Mouse (Mus musculus) forebrain, embryonic 11.5 days (tissue): ENCODE measurements around the gene Adam19. TPM values are rescaled to one million over a fixed set of nuclear protein-coding genes. Genes with fewer than 3 reads are reported as not detected.

ENCODE experiments used
- ATAC-seq: fragments of 200-750 bp; cut with Nextera tagmentation; replicated peaks from 2 replicates; pipeline ENCODE4 v1.8.0; 2017; ENCODE audit warnings: moderate TSS enrichment; ENCODE audit not compliant: low FRiP score
- DNase-seq: peaks from one replicate; pipeline ENCODE4 v3.0.0-alpha.2; 2017; ENCODE audit warnings: low spot score
- H3K27ac ChIP-seq: fragments of 300-500 bp; sonication (generic); 2 replicates; pipeline ENCODE4 v1.5.1; 2014; ENCODE audit warnings: low read depth, low read length
- H3K27me3 ChIP-seq: fragments of 300-500 bp; sonication (generic); 2 replicates; pipeline ENCODE4 v1.6.1; 2014; ENCODE audit warnings: mild to moderate bottlenecking, low read length, mixed read lengths; ENCODE audit not compliant: control insufficient read depth, insufficient read depth
- H3K36me3 ChIP-seq: fragments of 300-500 bp; sonication (generic); 2 replicates; pipeline ENCODE4 v1.6.1; 2014; ENCODE audit warnings: mild to moderate bottlenecking, low read length, moderate library complexity, mixed read lengths; ENCODE audit not compliant: control insufficient read depth, insufficient read depth
- H3K4me1 ChIP-seq: fragments of 300-500 bp; sonication (generic); replicated peaks from 2 replicates; pipeline ENCODE4 v1.6.1; 2014; ENCODE audit warnings: low read length, mixed read lengths; ENCODE audit not compliant: control insufficient read depth, insufficient read depth
- H3K4me2 ChIP-seq: fragments of 300-500 bp; sonication (generic); 2 replicates; pipeline ENCODE4 v1.6.1; 2014; ENCODE audit warnings: low read depth, mild to moderate bottlenecking, low read length, moderate library complexity, mixed read lengths; ENCODE audit not compliant: severe bottlenecking
- H3K4me3 ChIP-seq: fragments of 300-500 bp; sonication (generic); 2 replicates; pipeline ENCODE4 v1.5.1; 2014; ENCODE audit warnings: low read depth, low read length
- H3K9ac ChIP-seq: fragments of 300-500 bp; sonication (generic); 2 replicates; pipeline ENCODE4 v1.6.1; 2014; ENCODE audit warnings: low read length
- H3K9me3 ChIP-seq: fragments of 300-500 bp; sonication (generic); 2 replicates; pipeline ENCODE4 v1.6.1; 2016; ENCODE audit warnings: low read length, mixed read lengths; ENCODE audit not compliant: control insufficient read depth
- WGBS: fragments of 180-500 bp; shearing (Covaris S2); extraction: QIAGEN DNeasy Blood & Tissue Kit; methylation state at CpG from one replicate; pipeline ENCODE4 v1.1.7; 2014; 5-methylcytosine and 5-hydroxymethylcytosine counted together
- polyA plus RNA-seq: library from polyadenylated mRNA; unstranded; fragments of >200 nt; fragmentation: Nextera tagmentation; extraction: Ambion mirVana; gene quantifications from 2 replicates; pipeline ENCODE4 v1.2.1, GENCODE M21; 2014

Gene Adam19
- polyA plus RNA-seq, 1 experiment from 2014 or later = 7.9 TPM

GRCm38 (mm10) chr11:46068756-46069407, 13.1 kb downstream of the Adam19 start:
- no peaks in the 10 kb centered on the region for H3K27me3 ChIP-seq
- H3K27ac ChIP-seq = no peak overlapping the region; the same call in 1 of the 2 replicates
- no peak overlapping the region for H3K9ac ChIP-seq
- WGBS = 32% methylated on average over 12 of the region's 12 CpGs
- no peak overlapping the region for H3K4me2 ChIP-seq
- ATAC-seq (no peak), DNase-seq (no peak)
- no peak overlapping the region for H3K4me3 ChIP-seq
- H3K9me3 ChIP-seq = no peaks in the 10 kb centered on the region
- no peaks in the 10 kb centered on the region for H3K36me3 ChIP-seq
- H3K4me1 ChIP-seq = no peaks in the 10 kb centered on the region

GRCm38 (mm10) chr11:46069408-46070003, 13.7 kb downstream of the Adam19 start:
- H3K4me3 ChIP-seq = no peak overlapping the region
- ATAC-seq (no peak), DNase-seq (no peak)
- no peak overlapping the region for H3K4me2 ChIP-seq
- no peaks in the 10 kb centered on the region for H3K9me3 ChIP-seq
- no peaks in the 10 kb centered on the region for H3K36me3 ChIP-seq
- H3K27ac ChIP-seq = no peak overlapping the region
- no peaks in the 10 kb centered on the region for H3K4me1 ChIP-seq
- no peaks in the 10 kb centered on the region for H3K27me3 ChIP-seq
- H3K9ac ChIP-seq = no peak overlapping the region
- 26% methylated on average over 17 of the region's 17 CpGs for WGBS

DNA sequence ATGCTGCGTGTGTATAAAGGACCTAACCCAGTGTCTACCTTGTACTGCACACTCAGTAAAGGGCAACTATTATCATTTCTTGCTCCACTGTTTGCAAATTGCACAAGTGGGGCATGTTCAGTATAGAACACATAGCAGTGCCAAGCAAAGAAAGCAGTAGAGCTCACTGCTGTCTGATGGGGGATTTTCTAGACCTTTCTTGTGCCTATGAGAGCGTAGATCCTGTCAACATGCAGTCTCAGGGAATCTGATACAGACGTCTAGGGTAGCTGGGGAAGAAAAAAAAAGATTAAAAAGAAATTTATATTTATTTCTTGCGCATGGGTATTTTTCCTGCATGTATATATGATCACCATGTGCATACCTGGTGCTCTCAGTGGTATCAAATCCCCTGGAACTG, 14.4 kb downstream of the Adam19 start:
- no peak overlapping the region for H3K27ac ChIP-seq
- H3K9me3 ChIP-seq = no peaks in the 10 kb centered on the region
- H3K4me2 ChIP-seq = no peak overlapping the region
- H3K36me3 ChIP-seq = no peaks in the 10 kb centered on the region
- WGBS = 87% methylated on average over 4 of the region's 4 CpGs
- no peak for DNase-seq
- no peaks in the 10 kb centered on the region for H3K4me1 ChIP-seq
- no peak overlapping the region for H3K9ac ChIP-seq
- ATAC-seq = no peak
- H3K27me3 ChIP-seq = no peaks in the 10 kb centered on the region
- H3K4me3 ChIP-seq = no peak overlapping the region

DNA sequence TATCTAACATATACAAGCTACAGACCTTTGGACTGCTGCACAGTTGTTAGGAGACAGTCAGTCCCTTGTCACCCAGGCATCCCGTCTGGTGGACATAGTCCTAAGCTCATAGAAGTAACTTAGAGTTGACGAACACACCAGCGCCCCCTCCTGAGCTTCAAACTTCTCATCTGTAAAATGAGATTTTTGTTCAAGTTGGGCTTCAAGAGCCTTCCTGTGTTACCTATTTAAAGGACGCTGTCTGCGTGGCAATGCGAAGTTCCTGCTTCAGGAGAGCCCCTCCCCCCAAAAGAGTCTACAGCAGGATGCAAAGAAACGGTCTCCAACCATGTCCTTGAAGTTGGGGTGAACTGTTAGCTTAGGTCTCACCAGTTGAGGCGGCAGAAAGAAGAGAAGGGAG, 15.0 kb downstream of the Adam19 start:
- no peak overlapping the region for H3K4me2 ChIP-seq
- DNase-seq (no peak), ATAC-seq (no peak)
- no peaks in the 10 kb centered on the region for H3K4me1 ChIP-seq
- no peaks in the 10 kb centered on the region for H3K36me3 ChIP-seq
- H3K9ac ChIP-seq = no peak overlapping the region
- H3K27me3 ChIP-seq = no peaks in the 10 kb centered on the region
- H3K4me3 ChIP-seq = no peak overlapping the region
- H3K27ac ChIP-seq = no peak overlapping the region
- WGBS = 73% methylated on average over 8 of the region's 8 CpGs
- H3K9me3 ChIP-seq = no peaks in the 10 kb centered on the region

- Histone ChIP-seq H3K27ac (no peak overlapping the region), H3K4me1 (no peaks in the 10 kb centered on the region)
- no peak for ATAC-seq
Measured at GRCm38 (mm10) chr11:46072466-46073060, 16.8 kb downstream of the Adam19 start.

GRCm38 (mm10) chr11:46073061-46073849, 17.5 kb downstream of the Adam19 start:
- Histone ChIP-seq H3K4me3 (no peak overlapping the region), H3K27me3 (no peaks in the 10 kb centered on the region), H3K4me1 (no peaks in the 10 kb centered on the region), H3K9me3 (no peaks in the 10 kb centered on the region), H3K4me2 (no peak overlapping the region), H3K36me3 (no peaks in the 10 kb centered on the region), H3K27ac (no peak overlapping the region), H3K9ac (no peak overlapping the region)
- DNase-seq = no peak
- no peak for ATAC-seq
- 80% methylated on average over 15 of the region's 15 CpGs for WGBS

More at GRCm38 (mm10) chr11:46072466-46073060, 16.8 kb downstream of the Adam19 start:
- H3K27me3 ChIP-seq = no peaks in the 10 kb centered on the region
- 69% methylated on average over 8 of the region's 8 CpGs for WGBS
- H3K4me2 ChIP-seq = no peak overlapping the region
- no peak overlapping the region for H3K9ac ChIP-seq
- H3K36me3 ChIP-seq = no peaks in the 10 kb centered on the region
- no peaks in the 10 kb centered on the region for H3K9me3 ChIP-seq
- DNase-seq = no peak
- H3K4me3 ChIP-seq = no peak overlapping the region

DNA sequence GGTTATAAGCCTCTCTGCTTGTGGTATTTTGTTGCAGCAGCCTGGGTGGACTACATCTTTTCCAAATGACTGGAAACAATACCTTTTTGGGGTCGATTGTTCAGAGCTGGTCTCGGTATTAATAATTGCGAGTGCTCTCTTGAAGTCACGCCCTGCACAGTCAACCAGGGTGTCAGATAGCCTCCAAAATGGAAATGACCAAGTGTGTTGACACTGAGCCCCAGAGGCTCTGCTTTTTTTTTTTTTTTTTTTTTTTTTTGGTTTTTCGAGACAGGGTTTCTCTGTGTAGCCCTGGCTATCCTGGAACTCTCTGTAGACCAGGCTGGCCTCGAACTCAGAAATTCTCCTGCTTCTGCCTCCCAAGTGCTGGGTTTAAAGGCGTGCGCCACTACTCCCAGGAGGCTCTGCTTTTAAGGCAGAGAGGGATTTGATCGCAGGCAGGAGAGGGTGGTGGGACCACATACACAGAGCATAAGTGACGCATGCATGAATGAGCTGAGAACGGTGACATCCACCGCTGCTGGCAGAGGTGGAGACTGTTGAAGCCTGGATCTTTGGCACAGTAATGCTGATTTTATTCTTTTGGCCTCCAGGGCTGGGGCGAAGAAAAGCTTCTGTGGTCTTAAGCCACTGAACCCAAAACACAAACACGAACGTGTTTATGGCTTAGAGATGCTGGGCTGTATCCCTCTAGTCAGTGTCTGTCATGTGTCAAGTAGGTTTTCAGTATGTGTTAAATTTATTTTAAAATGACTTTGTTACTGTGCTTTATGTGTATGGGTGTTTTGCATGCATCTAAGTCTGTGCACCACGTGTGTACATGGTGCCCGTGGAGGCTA, 18.3 kb downstream of the Adam19 start:
- Histone ChIP-seq H3K4me2 (no peak overlapping the region), H3K27ac (no peak overlapping the region), H3K27me3 (no peaks in the 10 kb centered on the region), H3K9ac (no peak overlapping the region), H3K4me1 (no peaks in the 10 kb centered on the region), H3K36me3 (no peaks in the 10 kb centered on the region), H3K4me3 (no peak overlapping the region), H3K9me3 (no peaks in the 10 kb centered on the region)
- ATAC-seq (no peak), DNase-seq (no peak)
- 87% methylated on average over 17 of the region's 17 CpGs for WGBS

DNA sequence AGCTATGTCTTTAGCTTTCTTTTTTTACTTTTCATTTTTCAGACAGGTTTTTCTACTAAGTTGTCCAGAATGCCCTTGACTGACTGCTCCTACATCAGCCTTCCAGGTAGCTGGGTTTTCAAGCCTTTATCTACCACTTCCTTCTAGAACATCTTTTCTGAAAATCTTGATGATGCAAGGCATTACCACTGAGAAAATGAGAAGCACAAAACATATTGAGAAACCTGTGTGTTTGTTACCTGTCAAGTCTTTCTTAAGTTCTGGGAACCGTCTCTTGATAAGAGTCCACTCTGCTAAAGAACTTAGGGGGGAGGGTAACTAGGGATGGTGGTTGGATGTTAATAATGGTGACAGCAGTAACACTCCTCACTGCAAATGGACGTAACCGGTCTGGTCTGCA, 19.7 kb downstream of the Adam19 start:
- no peaks in the 10 kb centered on the region for H3K9me3 ChIP-seq
- no peak for DNase-seq
- ATAC-seq = no peak
- no peaks in the 10 kb centered on the region for H3K27me3 ChIP-seq
- no peak overlapping the region for H3K27ac ChIP-seq
- H3K4me3 ChIP-seq = no peak overlapping the region
- WGBS = 92% methylated on average over 3 of the region's 3 CpGs
- no peaks in the 10 kb centered on the region for H3K36me3 ChIP-seq
- H3K9ac ChIP-seq = no peak overlapping the region
- H3K4me2 ChIP-seq = no peak overlapping the region
- no peaks in the 10 kb centered on the region for H3K4me1 ChIP-seq
